Mouse (Mus musculus) heart, embryonic 15.5 days (tissue): Measurements from ENCODE around the gene Utp11. TPM values are rescaled to one million over a fixed set of nuclear protein-coding genes. Genes with fewer than 3 reads are reported as not detected.
"Not testable (repeated sequence)": the region's sequence is repeated elsewhere in the genome, so short reads cannot be mapped to it uniquely, and the experiment has no call there.

Experiments used
- ATAC-seq: fragments of 200-750 bp; cut with Nextera tagmentation; replicated peaks from 2 replicates; pipeline ENCODE4 v1.8.0; 2017; ENCODE audit warnings: low read depth, moderate TSS enrichment; ENCODE audit not compliant: insufficient number of reproducible peaks, insufficient read depth, low FRiP score
- H3K27ac ChIP-seq: fragments of 300-500 bp; sonication (generic); 2 replicates; pipeline ENCODE4 v1.5.1; 2015; ENCODE audit warnings: mild to moderate bottlenecking, inconsistent platforms
- H3K27me3 ChIP-seq: fragments of 300-500 bp; sonication (generic); 2 replicates; pipeline ENCODE4 v1.6.1; 2015; ENCODE audit warnings: inconsistent platforms
- H3K36me3 ChIP-seq: fragments of 300-500 bp; sonication (generic); 2 replicates; pipeline ENCODE4 v1.6.1; 2015; ENCODE audit warnings: mild to moderate bottlenecking, inconsistent platforms
- H3K4me1 ChIP-seq: fragments of 300-500 bp; sonication (generic); replicated peaks from 2 replicates; pipeline ENCODE4 v1.6.1; 2015; ENCODE audit warnings: inconsistent platforms
- H3K4me2 ChIP-seq: fragments of 300-500 bp; sonication (generic); 2 replicates; pipeline ENCODE4 v1.6.1; 2015; ENCODE audit warnings: inconsistent platforms, mild to moderate bottlenecking, moderate library complexity
- H3K4me3 ChIP-seq: fragments of 300-500 bp; sonication (generic); 2 replicates; pipeline ENCODE4 v1.5.1; 2015; ENCODE audit warnings: mild to moderate bottlenecking, inconsistent platforms
- H3K9ac ChIP-seq: fragments of 300-500 bp; sonication (generic); 2 replicates; pipeline ENCODE4 v1.6.1; 2015; ENCODE audit warnings: mild to moderate bottlenecking, inconsistent platforms
- H3K9me3 ChIP-seq: fragments of 300-500 bp; sonication (generic); replicated peaks from 2 replicates; pipeline ENCODE4 v1.6.1; 2016; ENCODE audit warnings: inconsistent platforms
- WGBS: fragments of 180-500 bp; shearing (Covaris S2); methylation state at CpG from one replicate; pipeline ENCODE4 v1.1.7; 2015; ENCODE audit warnings: mixed read lengths; 5-methylcytosine and 5-hydroxymethylcytosine counted together
- polyA plus RNA-seq: library from polyadenylated mRNA; unstranded; fragments of >200 nt; fragmentation: Nextera tagmentation; extraction: Ambion mirVana; gene quantifications from 2 replicates; pipeline ENCODE4 v1.2.1, GENCODE M21; 2015

The Utp11 gene
- polyA plus RNA-seq, 1 experiment from 2014 or later: 47.5 TPM

DNA sequence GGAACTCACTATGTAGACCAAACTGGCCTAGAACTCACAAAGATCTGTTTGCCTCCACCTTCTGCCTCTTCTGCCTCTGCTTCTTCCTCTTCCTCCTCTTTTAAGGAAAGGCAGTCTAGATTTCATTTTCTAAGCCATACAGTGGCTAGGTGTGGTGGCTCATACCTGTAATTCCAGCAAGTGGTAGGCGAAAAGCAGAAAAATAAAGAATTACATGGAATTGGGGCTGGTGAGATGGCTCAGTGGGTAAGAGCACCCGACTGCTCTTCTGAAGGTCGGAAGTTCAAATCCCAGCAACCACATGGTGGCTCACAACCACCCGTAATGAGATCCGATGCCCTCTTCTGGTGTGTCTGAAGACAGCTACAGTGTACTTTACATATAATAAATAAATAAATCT, 20.4 kb upstream of the Utp11 start:
- not testable (repeated sequence) for H3K4me3 ChIP-seq, H3K27me3 ChIP-seq, H3K4me2 ChIP-seq, H3K27ac ChIP-seq, ATAC-seq, H3K9me3 ChIP-seq, H3K9ac ChIP-seq
- peaks cover 33% of the 10 kb centered on the region for H3K4me1 ChIP-seq
- H3K36me3 ChIP-seq: peaks cover 25% of the 10 kb centered on the region
- 73% methylated on average over 5 of the region's 5 CpGs for WGBS

DNA sequence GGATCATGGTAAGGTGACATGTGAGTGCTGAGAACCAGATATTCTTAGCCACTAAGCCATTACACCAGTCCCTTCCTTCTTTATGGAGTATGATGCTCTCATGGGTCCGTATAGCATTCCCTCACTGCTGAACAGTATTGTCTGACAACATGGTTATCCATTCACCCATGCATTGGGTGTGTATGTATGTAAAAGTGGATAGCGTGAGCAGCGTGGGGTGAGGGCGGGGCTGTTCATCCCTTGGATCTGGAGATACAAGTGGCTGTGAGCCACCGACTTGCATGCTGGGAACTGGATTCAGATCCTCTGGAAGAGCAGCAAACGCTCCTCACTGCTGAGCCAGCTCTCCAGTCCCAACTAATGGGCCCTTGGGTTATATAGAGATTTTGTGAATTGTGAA, 19.2 kb upstream of the Utp11 start:
- 86% methylated on average over 6 of the region's 6 CpGs for WGBS
- H3K9me3 ChIP-seq: no peaks in the 10 kb centered on the region
- no peak for ATAC-seq

DNA sequence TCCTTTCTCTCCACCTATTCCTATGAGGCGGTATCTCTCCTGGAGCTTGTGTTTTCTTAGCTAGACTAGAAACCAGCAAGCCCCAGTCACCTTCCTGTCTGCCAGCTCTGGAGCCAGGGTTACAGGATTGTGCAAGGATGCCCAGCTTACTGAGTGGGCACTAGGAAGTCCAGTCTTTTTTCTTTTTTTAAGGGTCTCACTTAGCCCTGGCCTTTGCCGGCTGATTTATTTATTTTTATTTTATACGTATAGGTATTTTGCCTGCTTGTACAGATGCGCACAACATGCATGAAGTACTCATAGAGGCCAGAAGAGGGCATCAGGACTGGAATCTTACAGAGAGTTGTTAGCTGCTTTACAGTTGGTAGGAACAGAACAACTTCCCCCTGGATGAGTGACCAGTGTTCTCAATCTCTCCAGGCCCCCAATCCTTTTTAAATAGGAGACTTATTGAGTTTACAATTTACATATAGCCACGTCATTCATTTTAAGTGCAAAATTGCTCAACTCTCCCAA, 17.4 kb upstream of the Utp11 start:
- H3K4me1 ChIP-seq: peaks cover 37% of the 10 kb centered on the region
- ATAC-seq: no peak
- H3K4me3 ChIP-seq: no peak overlapping the region; the same call in 1 of the 2 replicates
- 0 out of 2 replicates have a peak overlapping the region, but pooled peaks have one; percentile 86 for H3K4me2 ChIP-seq
- peak overlapping the region; percentile 94; the same call in 1 of the 2 replicates for H3K27ac ChIP-seq
- H3K27me3 ChIP-seq: no peaks in the 10 kb centered on the region
- WGBS: 8% methylated on average over 5 of the region's 5 CpGs
- H3K9me3 ChIP-seq: no peaks in the 10 kb centered on the region
- peaks cover 3% of the 10 kb centered on the region; the same call in 1 of the 2 replicates for H3K36me3 ChIP-seq
- no peak overlapping the region for H3K9ac ChIP-seq

More for the DNA sequence above, 19.2 kb upstream of the Utp11 start:
- Histone ChIP-seq H3K9ac (no peak overlapping the region), H3K27me3 (no peaks in the 10 kb centered on the region), H3K27ac (no peak overlapping the region), H3K4me1 (peaks cover 43% of the 10 kb centered on the region), H3K4me2 (no peak overlapping the region), H3K4me3 (no peak overlapping the region), H3K36me3 (peaks cover 13% of the 10 kb centered on the region)

DNA sequence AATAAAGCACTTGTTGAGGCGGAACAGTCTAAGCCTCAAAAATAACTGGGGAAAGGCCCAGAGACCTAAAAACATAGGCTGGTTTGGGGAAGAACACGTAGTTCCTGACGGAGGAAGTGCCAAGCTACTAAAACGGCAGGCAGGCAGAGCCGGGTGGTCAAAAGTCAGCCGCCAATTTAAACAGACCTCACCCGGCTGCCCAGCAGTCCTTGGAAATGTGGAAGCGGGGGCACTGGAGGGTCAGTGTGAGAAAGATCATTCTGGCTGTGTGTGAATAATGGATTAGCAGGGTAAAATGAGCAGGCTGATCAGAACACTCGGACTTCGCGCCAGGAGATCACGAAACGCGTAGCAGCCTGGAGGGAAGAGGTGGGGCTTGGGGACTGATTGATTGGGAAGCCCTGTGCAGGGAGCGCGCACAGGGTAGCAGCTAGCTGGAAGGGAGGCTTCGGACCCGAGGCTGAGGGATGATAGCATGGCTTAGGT, 16.6 kb upstream of the Utp11 start:
- no peak for ATAC-seq
- peak overlapping the region; percentile 18 for H3K9ac ChIP-seq

DNA sequence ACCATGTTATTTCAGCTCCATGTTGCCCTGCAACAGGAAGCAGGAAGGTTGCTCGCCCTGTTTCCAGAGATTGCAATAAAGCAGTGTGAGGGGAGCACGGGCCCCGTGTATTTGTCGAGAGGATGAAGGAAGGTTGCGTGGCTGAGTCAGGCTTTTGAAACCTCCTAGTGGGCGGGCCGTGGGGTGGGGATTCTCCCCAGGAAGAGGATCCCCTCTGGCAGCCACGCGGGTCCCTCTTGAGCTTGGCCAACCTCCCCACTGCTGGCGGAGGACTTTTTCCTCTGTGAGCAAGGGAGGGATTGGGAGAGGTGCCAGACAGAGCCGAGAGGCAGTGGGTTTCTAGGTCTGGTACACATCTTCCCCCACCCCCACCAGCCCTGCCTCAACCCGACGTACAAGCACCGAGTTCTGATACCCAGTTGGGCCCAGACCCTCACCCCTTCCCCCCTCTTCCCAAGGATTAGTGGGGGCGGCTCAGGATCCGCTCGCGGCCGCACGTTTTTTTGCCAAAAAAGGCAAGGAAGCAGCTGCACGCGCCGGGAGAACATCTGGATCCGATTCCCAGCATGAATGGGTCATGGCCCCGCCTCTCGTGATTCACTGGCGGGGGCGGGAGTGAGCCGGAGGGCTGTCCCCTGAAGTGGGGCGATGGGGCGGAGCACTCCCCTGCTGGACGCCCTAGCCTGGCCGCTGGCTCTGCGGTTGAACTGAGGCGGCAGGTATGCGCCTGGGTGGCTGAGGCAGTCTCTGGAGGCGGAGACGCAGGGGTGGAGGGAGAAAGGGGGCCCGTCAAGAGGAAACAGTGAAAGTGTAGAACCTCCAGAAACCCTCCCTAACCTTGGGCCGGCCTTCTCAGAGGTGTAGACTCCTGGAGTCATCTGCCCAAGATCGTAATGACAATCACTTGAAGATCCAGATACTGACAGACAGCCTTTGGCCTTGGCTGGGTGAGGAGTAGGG, 15.4 kb upstream of the Utp11 start:
- Histone ChIP-seq H3K9me3 (no peaks in the 10 kb centered on the region), H3K9ac (peak overlapping the region; percentile 49), H3K27ac (peak overlapping the region; percentile 94), H3K4me1 (peaks cover 46% of the 10 kb centered on the region), H3K36me3 (peaks cover 3% of the 10 kb centered on the region; the same call in 1 of the 2 replicates), H3K4me3 (peak overlapping the region; percentile 55), H3K27me3 (no peaks in the 10 kb centered on the region), H3K4me2 (peak overlapping the region; percentile 86)
- peak; percentile 86 for ATAC-seq
- under 1% methylated on average over 41 of the region's 41 CpGs for WGBS

More for the DNA sequence above, 16.6 kb upstream of the Utp11 start:
- H3K9me3 ChIP-seq: no peaks in the 10 kb centered on the region
- peaks cover 3% of the 10 kb centered on the region; the same call in 1 of the 2 replicates for H3K36me3 ChIP-seq
- H3K27ac ChIP-seq: peak overlapping the region; percentile 94
- peak overlapping the region; percentile 39 for H3K4me3 ChIP-seq
- peaks cover 38% of the 10 kb centered on the region for H3K4me1 ChIP-seq
- peak overlapping the region; percentile 86 for H3K4me2 ChIP-seq
- WGBS: 5% methylated on average over 18 of the region's 18 CpGs
- H3K27me3 ChIP-seq: no peaks in the 10 kb centered on the region

DNA sequence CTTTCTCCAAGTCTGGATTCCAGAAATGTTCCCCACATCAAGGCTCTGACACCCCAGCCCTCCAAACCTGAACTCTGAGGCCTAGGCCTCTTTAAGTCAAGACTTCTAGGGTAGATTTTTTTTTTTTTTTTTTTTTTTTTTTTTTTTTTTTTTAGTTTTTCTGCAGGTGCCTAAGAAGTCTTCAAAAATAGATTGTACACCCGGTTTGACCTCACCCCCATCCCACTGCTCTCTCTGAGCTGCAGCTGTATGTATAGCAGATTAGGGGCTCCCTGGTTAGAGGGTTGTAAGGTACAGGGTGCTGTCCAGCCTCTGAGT, 14.8 kb upstream of the Utp11 start:
- ATAC-seq: peak; percentile 1; the same call in 1 of the 2 replicates
- not testable (repeated sequence) for H3K27me3 ChIP-seq, H3K36me3 ChIP-seq, H3K9ac ChIP-seq, H3K9me3 ChIP-seq
- WGBS: 26% methylated on average over 1 of the region's 1 CpGs
- Histone ChIP-seq H3K4me1 (peaks cover 53% of the 10 kb centered on the region), H3K27ac (peak overlapping the region; percentile 94), H3K4me3 (peak overlapping the region; percentile 55), H3K4me2 (peak overlapping the region; percentile 86)

DNA sequence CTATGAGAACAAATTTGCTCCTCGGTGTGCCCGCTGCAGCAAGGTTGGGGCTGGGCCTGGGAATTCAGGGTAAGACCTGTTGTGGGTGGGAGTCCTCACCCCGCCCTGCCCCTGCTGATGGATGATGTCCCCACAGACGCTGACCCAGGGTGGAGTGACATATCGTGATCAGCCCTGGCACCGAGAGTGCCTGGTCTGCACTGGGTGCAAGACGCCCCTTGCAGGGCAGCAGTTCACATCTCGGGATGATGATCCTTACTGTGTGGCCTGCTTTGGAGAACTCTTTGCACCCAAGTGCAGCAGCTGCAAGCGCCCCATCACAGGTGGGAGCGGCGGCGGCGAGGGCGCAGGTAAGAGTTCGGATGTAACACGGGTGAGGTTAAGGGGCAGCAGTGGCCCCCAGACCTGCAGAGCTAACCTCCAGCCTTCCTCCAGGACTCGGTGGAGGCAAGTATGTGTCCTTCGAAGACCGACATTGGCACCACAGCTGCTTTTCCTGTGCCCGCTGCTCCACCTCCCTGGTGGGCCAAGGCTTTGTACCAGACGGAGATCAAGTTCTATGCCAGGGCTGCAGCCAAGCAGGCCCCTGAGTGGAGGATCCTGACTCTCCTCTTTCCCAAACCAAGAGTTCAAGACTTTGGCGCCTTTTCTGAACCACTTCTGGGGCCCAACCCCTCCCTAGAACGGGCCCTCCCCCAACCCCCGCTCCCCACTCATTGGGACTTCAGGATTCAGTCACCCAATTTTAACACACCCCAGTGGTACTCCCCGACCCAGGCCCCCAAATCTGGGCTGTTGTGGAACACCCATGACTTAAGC, 14.2 kb upstream of the Utp11 start:
- H3K36me3 ChIP-seq, H3K9ac ChIP-seq, H3K9me3 ChIP-seq, ATAC-seq, H3K4me2 ChIP-seq, H3K27me3 ChIP-seq, H3K4me3 ChIP-seq: not testable (repeated sequence)
- Histone ChIP-seq H3K27ac (peak overlapping the region; percentile 94), H3K4me1 (peaks cover 54% of the 10 kb centered on the region)
- 87% methylated on average over 25 of the region's 25 CpGs for WGBS

DNA sequence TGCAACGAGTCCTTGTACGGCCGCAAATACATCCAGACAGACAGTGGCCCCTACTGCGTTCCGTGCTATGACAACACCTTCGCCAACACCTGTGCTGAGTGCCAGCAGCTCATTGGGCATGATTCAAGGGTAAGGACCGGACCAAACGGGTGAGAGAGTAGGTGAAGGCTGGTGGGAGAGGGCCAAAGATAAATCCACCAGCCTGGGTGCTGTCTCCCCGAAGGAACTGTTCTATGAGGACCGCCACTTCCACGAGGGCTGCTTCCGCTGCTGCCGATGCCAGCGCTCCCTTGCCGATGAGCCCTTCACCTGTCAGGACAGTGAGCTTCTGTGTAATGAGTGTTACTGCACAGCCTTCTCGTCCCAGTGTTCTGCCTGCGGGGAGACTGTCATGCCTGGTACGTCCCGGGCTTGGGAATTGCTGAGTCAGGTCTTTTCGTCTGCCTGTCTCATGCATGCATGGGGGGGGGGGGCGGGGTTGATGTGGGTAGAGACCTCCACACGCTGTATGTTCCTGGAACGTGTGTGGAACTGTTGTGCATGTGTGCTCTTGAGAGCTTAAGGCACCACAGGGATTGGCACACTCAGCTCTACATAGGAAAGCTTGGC, 12.4 kb upstream of the Utp11 start:
- Histone ChIP-seq H3K4me1 (peaks cover 72% of the 10 kb centered on the region), H3K9me3 (no peaks in the 10 kb centered on the region), H3K27me3 (no peaks in the 10 kb centered on the region), H3K4me2 (peak overlapping the region; percentile 44; the same call in 1 of the 2 replicates), H3K27ac (peak overlapping the region; percentile 91), H3K36me3 (peaks cover 3% of the 10 kb centered on the region; the same call in 1 of the 2 replicates), H3K4me3 (no peak overlapping the region), H3K9ac (no peak overlapping the region)
- ATAC-seq: no peak
- WGBS: 78% methylated on average over 23 of the region's 23 CpGs

DNA sequence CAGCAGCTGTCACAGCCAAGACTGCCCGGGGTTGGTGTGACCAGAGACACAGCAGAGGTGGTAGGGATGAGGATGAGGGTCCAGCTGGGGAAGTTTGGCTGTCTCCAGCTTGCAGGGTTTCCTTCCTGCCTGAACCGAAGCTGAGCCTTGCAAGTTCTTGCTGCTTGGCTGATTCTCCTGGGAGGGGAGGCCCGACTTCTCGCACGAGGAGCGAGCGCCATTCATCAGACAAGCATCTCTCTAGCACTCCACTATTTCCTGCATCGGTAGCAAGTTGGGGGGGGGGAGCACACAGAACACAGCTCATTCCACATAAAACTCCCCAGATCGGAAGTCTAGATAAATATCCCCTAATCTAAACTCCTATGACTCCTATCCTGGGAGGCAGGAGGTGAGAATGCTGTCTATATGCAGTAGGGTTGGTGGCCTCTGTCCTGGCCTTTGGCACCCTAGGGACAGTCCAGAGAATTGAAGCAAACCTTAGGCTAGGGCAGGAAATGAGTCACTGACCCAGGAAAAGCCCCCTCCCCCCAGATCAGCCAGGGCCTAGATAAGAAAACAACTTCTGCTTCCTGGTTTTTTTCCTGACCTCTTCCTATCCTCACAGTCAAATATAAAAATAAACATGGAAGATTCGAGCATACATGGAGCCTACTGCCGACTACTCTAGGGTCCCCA, 11.5 kb upstream of the Utp11 start:
- peaks cover 71% of the 10 kb centered on the region for H3K4me1 ChIP-seq
- peak overlapping the region; percentile 91 for H3K27ac ChIP-seq
- peaks cover 3% of the 10 kb centered on the region; the same call in 1 of the 2 replicates for H3K36me3 ChIP-seq
- ATAC-seq: no peak; the same call in 1 of the 2 replicates
- no peaks in the 10 kb centered on the region for H3K27me3 ChIP-seq
- 16% methylated on average over 11 of the region's 11 CpGs for WGBS
- H3K9ac ChIP-seq: peak overlapping the region; percentile 43; the same call in 1 of the 2 replicates
- peak overlapping the region; percentile 44 for H3K4me2 ChIP-seq
- peak overlapping the region; percentile 4; the same call in 1 of the 2 replicates for H3K4me3 ChIP-seq
- no peaks in the 10 kb centered on the region for H3K9me3 ChIP-seq
